Mouse (Mus musculus) cerebellum, adult (tissue): ENCODE data around the gene Egr2.

Experiments used
- ATAC-seq: cut with Nextera tagmentation; 2 replicates; pipeline ENCODE4 v1.9.2; 2017; ENCODE audit warnings: mild to moderate bottlenecking, moderate library complexity, mixed read lengths; ENCODE audit not compliant: insufficient number of reproducible peaks, low FRiP score, low TSS enrichment

Egr2 gene

DNA sequence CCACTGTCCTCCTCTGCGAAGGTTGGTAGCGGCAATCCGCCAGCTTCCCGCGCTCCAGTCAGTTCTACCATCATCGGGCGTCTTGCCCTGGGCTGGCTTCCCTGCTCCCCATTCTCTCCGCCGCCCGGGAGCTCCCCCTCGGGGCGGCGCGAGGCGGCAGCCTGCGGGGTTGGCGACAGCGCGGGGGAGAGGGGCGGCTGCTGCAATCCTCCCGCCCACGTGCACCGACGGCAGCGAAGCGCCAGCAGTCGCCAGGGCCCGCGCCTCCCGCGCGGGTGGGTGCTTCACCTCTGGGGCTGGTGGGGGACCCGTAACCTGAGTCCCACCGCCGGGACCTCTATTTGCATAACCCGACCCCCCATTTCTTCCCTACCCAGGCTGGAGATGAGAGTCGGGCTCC is at the start of gene Egr2:
TSS of gene Egr2 (plus strand) at position 220 of the 400 bp plus-strand sequence.
- no peak for ATAC-seq

DNA sequence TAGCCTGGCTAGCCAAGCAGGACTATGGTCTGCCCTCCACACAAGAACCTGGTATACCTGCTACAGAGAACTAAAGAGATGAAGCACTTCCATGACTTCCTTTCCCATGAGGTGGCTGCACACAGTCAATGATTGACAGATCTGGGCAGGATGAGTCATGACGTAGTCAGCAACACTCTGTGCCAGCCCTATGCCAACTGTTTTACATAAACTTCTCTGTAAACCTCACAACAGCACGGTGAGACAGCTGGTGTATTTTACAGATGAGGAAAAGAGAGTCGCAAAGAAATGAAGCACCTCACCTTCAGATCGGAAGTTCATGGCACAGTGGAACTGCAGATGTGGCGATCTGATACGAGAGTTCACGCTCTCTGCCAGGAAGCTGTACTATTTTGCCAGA is 47.8 kb upstream of the Egr2 start:
- no peak for ATAC-seq

DNA sequence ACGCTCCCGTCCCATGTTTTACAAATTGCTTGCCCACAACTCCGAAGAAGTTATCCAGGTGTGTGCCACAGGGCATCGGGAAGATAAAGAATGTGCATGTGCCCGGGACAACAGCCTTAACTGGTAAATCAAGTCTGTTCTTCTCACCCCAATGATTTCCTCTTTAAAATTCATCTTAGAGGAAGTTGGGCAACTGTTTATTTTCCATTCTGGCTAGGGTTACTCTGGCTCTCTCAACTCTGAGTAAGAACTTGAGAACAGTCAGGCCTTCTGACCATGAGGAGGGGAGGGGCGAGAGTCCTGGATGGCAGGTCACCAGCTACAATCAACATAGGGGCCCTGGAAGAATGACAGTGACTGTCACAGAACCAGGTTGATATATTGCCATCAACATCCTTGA is 45.4 kb upstream of the Egr2 start:
- ATAC-seq = no peak

DNA sequence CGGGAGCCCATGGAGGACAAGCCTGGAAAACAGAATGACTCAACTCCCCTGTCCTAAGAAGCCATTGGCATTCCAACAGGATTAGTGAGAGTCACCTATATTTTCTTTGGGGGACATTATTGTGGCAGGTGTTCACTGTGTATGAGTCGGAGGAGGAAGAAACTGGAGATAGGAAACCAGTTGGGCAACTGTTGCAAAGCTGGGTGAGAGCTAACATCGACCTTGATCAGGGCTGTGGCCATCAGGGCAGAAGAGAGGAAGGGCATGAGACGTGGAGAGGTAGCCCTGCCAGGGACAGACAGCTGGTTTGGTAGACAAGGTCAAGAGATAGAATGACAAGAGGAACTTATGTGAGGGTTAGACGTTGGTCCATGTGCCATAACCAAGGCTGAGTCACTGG is 44.6 kb upstream of the Egr2 start:
- ATAC-seq = no peak

DNA sequence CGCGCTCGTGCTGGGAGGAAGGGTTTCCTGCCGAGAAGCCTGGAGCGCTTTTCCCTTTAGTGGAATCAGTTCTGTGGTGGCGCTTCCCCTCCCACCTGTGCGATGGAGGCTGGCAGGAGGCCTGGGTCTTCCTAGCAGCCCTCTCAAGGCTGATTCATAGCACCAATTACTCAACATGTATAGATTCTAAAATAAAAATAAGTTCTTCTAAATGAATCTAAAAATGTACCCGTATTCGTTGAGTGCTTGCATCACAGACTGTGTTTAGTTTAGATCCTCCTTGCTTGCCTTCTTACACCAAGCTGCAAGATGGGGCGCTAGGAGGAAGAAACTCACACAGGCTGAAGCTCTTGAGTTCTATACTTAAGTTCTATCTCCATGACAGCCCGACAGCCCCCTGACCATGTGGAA is 43.1 kb upstream of the Egr2 start:
- ATAC-seq = no peak

DNA sequence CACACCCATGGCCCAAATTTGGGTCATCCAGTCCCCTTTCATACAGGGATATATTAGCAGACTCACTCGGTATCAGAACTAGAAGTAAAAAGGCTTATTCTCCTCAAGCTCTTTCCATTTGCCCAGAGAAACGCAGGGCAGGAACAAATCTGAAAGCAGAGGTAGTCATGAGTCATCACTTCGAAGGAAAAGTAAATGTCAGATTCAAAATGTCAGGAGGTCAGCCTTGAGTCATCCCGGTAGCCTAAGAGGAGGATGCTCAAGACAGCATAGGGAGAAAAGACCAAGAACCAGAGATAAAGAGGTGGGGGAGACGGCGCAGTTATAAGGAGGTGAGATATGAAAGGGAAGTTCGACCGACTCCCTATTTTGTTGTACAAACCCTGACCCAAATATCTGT is 41.7 kb upstream of the Egr2 start:
- no peak for ATAC-seq

DNA sequence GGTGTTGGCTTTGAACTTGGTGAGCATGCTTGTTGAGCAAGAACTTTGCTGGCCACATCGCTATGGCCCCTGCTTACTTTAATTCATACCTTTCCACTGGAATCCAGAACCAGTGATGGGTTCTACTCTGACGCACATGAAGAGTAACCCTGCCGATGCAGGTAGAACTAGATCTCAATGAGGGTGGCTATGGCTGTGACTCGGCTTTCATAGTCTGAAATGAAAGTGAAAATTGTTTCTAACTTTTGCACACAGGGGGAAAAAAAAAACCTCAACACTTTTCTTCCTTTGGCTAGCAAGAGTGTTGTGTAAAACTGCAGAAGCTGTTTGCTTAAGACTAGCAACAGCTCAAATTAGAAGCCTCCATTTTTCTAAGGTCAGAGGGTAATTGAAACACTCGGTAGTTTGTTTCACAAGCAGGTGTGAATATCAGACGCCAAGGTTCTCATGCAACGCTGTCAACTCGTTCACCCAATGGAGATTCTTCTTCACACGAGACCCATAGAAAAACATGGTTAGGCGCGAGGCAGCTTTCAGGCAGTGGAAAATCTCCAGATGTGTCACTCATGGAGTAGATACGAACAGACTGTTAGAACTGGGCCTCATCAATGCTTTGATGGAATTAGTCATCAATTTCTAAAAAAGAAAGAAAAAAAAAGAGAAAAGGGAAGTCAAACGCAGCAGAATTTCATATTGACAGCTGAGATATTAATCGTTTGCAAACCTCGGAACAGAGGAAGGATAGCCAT is 38.0 kb upstream of the Egr2 start:
- no peak for ATAC-seq

DNA sequence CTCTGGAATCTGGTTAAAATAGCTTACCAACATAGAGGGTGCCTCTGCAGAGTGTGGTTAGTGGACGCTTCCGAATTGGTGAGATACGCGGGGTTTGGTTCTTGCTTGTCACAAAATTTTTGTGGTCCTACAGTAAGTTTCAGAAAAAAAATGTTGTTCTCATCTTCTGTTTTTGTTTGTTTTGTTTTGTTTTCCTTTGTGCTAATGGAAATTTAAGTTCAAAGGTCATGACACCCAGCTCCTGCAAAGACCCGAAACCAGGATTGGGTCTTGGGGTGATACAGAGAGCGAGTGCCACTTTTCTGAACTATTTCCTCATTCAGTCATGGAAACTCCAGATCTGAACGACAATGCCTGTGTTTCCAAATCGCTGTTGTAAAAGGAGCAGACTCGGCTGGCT is 37.3 kb upstream of the Egr2 start:
- ATAC-seq = no peak

DNA sequence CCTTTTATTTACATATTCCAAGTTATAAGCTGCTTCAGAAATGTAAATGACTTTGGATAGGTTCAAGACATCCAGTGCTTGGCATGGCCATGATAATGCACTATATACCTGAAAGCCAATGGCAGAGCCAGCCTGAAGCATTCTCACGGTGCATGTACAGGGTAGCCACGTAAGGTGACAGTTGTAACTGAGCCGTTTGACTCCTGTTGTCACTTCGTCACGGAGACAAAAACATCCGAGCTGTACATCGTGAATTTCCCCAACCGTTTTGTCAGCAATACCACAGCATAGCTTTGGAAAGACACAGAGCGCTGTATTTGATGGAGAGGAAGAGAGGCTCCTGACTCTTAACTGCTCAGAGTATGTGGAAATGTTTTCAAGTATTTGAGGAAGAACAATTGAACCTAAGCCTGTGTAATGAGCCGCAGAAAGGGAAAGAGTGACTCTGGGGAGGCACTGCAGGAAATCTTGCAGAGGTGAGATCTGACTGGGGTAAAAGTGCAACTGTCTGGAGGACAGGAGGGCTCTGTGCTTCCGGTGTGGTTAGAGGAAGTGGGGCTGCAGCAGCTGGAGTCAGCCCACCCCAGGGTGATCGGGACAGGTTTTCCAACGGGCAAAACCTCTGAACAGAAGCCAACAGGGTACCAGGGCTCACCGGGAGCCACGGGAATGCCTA is 31.8 kb upstream of the Egr2 start:
- ATAC-seq = no peak

DNA sequence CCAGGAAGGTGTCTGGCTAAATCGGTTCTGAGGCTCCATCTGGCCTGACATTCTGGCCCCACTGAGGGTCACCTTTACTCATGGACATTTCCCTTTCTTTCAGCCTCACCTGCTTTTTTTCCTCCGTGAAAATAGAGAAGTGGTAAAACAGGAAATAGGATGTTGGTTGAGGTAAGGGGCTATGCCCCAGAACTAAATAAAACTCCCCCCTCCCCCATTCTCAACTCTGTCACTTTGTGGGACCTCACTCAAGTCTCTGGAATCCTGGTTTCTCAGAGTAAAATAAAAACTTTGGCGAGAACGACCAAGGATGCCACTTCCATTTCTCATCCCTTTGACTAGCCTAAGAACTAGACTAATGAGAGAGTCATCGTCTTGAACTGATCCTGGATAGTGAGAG is 31.2 kb upstream of the Egr2 start:
- ATAC-seq = no peak

DNA sequence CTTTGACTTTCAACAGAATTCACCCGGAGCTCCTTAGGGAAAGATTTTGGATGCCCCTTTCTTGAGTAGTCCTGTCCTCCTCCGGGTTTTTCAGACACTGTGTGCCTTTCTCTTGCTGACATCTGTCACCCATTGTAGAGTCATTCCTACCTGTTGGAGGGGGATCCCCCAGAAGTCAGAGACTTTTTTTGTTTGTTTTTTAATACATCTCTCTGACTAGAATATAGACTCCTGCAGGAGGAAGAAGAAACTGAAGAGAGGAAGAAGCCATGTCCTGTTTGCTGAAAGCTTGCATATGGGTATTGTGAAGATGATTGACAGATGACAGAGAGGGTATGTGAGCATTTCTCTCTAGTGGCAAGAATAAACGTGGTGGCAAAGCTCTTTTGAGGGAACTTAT is 30.0 kb upstream of the Egr2 start:
- ATAC-seq = no peak

DNA sequence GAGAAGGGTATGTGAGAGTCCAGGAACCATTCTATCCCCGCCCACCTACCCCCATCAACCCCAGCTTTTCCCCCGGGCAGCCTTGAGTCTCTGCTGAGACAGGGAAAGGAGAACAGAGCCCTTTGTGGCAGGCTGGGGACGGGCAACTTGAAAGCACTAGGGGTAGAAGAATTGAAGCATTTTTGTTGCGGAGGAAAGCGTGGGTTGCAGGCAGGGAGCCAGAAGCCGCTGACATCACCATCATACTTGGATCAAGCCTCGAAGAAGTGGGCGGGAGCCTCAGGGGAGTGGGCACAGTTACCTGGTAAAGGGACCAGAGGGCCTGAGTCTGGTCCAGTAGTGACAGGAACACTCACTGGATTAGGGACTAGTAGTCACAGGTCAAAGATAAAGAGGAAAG is 23.1 kb upstream of the Egr2 start:
- no peak for ATAC-seq

DNA sequence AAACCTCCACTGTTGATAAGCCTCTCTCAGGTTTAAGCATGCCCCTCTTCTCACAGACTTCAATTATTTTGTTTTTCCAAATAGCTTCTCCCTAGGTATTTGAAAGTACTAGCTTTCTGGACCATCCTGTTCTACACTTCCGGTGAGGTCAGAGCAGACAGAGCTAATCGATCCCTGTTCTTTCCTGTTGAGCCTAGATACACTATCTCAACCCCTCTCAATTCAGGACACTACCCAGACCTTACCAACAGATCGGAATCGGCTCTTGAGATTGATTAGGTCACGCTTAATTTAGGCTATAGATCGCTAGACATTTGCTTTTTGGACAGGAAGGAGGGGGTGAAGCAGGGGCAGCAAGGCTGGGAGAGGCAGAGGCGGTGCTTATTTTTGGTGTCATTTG is 22.4 kb upstream of the Egr2 start:
- ATAC-seq = no peak

DNA sequence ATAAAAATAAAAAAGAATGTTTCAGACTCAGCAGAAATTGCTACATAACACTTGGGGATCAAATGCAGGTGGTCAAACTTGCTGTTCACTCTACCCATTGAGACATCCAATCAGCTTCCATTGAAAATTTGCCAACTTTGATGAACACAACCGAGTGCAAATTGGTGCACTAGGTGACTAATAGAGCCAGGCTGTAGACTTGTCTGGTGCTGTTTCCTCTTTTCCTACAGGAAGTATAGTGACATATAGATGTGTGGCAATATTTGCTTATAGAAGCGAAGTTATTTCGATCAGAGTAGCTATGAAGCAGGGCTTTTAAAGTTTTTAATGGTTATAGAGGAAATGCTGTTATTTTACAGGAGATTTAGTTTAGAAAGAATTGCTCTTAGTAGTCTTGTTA is 16.5 kb upstream of the Egr2 start:
- ATAC-seq = no peak

DNA sequence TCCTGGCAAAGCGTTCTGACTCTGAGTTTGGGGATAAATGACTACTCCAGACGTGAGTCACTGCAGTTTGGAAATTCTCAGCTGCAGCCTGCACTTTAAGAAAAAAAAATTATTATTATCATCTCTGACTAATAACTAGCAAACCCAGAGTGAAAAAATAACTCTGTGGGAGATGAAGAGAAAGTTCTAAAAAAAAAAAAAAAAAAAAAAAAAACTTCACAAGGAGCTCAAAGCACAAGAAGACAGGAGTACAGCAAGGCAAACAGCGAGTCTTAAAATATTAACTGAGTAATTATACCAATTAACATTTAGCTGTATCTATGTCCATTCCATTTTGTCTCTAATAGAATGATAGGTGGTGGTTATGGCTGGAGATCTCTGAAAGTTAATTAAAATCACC is 11.1 kb upstream of the Egr2 start:
- no peak for ATAC-seq

DNA sequence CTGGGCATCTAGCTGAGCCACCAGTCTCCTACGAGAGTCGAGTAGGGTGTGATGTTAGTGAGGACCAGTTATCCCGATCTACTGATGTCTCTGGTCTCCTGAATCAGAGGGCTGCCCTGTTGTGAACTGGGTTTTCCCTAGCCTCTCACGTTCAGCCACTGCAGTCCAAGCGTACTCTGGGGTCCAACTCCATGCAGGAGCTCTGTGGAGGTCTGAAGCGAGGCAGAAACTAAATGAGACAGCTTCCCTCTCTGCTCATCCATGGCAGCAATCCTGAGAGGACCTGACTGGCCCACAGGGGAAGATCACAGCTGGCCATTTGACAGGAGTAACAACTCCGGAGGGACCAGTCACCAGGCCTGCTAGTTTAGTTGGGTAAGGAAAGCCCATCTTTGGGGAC is 10.6 kb upstream of the Egr2 start:
- no peak for ATAC-seq

DNA sequence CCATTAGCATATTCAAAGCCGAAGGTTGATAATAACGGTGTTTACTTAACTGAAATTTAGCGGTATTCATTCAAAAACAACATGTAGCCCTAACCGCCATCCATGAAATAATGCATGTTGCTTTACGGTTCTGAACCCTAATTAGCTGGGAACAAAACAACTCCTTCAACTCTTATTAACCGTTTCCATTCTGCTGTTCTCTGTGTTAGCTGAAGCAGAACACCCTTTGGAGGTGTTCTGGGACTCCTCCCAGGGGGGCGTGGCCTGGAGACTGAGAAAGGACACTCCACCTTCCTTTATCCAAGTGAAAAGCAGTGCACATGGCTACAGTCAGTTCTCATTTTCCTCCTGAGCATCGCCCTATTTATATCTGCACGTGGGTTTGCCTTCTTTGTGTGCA is 8.8 kb upstream of the Egr2 start:
- no peak for ATAC-seq

DNA sequence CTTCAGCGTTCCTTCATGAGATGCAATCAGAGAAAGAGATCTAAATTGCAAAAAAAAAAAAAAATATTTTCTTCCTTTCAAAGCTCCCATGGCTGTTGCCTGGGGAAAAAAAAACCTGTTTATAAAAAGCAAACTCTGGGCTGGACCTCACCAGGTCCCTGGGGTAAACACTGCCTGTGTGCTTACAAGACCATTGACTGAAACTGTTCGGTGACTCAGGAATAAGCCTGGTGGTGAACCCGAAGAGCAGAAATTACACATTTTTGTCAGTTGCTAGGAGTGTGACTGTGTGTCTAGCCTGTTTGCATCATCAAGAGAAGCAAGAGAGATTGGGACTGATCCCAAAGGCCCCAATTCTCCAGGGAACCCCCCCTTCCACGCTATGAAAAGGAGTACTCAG is 5.5 kb upstream of the Egr2 start:
- no peak for ATAC-seq

DNA sequence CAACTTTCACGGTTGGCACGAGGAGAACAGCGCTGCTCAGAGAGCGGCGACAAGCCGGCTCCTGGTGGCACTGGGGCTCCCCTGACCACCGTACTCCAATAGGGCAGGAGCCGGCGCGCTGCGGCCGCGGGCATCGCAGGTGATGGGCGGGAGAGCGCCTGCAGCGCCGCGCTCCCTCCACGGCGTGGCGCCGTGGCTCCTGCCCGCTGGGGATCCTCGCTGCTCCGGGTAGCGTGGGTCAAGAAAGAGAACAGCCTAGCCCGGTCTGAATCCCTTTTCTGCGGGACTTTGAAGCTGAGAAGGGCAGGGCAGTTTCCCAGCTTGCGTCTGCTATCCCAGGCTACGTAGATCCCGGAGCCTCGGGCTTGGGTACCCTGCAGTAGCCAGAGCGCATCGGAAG is 697 bp downstream of the Egr2 start:
- ATAC-seq = 0 out of 2 replicates have a peak, but pooled peaks have one; percentile 34

DNA sequence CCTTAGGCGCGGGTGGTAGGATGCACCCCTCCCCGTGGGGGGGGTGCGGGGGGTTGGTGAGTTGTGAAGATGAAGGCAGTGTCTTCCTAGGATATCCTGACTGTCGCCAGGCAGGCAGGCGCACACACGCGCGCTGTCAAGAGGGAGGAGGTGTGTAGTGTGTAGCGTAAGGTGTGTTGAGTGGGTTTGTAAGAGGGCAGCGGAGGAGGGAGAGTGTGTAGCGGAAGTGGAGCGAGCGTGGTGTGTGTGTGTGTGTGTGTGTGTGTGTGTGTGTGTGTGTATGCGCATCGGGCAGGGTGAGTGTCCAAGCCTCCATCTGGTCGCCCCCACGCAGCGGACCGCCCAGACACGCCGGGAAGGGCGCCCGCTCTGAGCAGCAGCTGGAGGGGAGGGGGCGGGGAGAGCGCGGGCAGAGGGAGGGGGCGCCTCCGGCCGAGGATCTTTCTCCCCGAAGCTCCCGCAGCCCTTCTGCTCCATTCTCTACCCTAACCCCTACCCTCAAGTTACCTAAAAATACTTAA is 1.4 kb downstream of the Egr2 start:
- ATAC-seq = no peak

DNA sequence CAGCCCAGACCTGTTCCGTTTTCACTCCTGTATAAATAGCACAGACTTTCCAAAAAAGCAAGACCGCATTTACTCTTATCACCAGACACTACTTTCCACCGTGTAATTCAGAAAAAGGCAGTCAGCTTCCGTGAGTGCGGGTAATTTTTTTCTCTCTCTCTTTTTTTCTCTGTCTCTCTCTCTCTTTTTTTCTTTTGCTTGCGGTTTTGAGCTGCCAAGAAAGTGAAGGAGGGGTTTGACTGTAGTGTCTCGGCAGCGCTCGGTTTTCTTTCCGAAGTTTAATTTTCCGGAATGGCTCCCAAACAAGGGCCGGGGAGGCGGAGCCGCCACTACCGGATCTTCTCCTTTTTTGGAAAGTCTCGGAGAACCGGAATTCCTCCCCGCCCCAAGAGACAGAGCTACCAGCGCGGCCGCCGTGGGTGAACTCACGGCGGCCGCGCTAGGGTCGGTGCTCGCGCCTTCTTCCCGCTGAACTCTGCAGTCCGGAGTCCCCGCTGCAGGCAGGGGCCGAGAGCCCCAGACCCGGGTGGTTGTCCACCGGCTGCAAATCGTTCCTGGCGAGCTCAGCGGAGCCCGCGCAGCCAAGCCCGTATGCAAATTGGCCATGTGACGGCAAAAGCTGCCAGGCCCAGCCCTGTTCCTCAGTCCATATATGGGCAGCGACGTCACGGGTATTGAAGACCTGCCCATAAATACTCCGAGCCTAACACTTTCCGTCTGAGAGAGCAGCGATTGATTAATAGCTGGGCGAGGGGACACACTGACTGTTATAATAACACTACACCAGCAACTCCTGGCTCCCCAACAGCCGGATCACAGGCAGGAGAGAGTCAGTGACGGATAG is 2.1 kb downstream of the Egr2 start:
- ATAC-seq = peak; percentile 77
